Mouse (Mus musculus): ENCODE results near the gene Arhgef15. TPM values are rescaled to one million over a fixed set of nuclear protein-coding genes. Genes with fewer than 3 reads are reported as not detected.
"Not testable (repeated sequence)": the region's sequence is repeated elsewhere in the genome, so short reads cannot be mapped to it uniquely, and the experiment has no call there.

Gene Arhgef15
- total RNA-seq, 2 experiments from 2014 or later = 5.8 to 9.7 TPM

- no peak for DNase-seq (ENCODE audit: low spot score)
These were observed 9.3 kb upstream of the Arhgef15 start for GRCm38 (mm10) chr11:68966554-68966953.

- DNase-seq (ENCODE audit: low spot score) = peak; percentile 68
These were observed 8.6 kb upstream of the Arhgef15 start for GRCm38 (mm10) chr11:68965845-68966244.

GRCm38 (mm10) chr11:68965050-68965449 is 7.8 kb upstream of the Arhgef15 start:
- no peak for DNase-seq (ENCODE audit: low spot score)

GRCm38 (mm10) chr11:68963405-68963804 is 6.1 kb upstream of the Arhgef15 start:
- DNase-seq (ENCODE audit: low spot score) = no peak

- DNase-seq (ENCODE audit: low spot score) = not testable (repeated sequence)
These were observed 4.9 kb upstream of the Arhgef15 start for GRCm38 (mm10) chr11:68962159-68962558.

- DNase-seq (ENCODE audit: low spot score) = no peak
These were observed 4.3 kb upstream of the Arhgef15 start for GRCm38 (mm10) chr11:68961596-68961995.

GRCm38 (mm10) chr11:68957971-68958370 is 691 bp upstream of the Arhgef15 start:
- DNase-seq (ENCODE audit: low spot score) = no peak

GRCm38 (mm10) chr11:68956697-68957096 is 583 bp downstream of the Arhgef15 start:
- DNase-seq (ENCODE audit: low spot score) = no peak

GRCm38 (mm10) chr11:68956107-68956506 is 1.2 kb downstream of the Arhgef15 start:
- no peak for DNase-seq (ENCODE audit: low spot score)

- DNase-seq (ENCODE audit: low spot score) = no peak
These were observed 1.8 kb downstream of the Arhgef15 start for GRCm38 (mm10) chr11:68955473-68955872.

GRCm38 (mm10) chr11:68954408-68954807 is 2.9 kb downstream of the Arhgef15 start:
- no peak for DNase-seq (ENCODE audit: low spot score)

GRCm38 (mm10) chr11:68953903-68954302 is 3.4 kb downstream of the Arhgef15 start:
- DNase-seq (ENCODE audit: low spot score) = no peak

GRCm38 (mm10) chr11:68947542-68947993 is 9.7 kb downstream of the Arhgef15 start:
- no peak for DNase-seq (ENCODE audit: low spot score)

GRCm38 (mm10) chr11:68946806-68947440 is 10.4 kb downstream of the Arhgef15 start:
- no peak for DNase-seq (ENCODE audit: low spot score)

GRCm38 (mm10) chr11:68946001-68946400 is 11.3 kb downstream of the Arhgef15 start:
- no peak for DNase-seq (ENCODE audit: low spot score)

GRCm38 (mm10) chr11:68945245-68945644 is 12.0 kb downstream of the Arhgef15 start:
- no peak for DNase-seq (ENCODE audit: low spot score)

GRCm38 (mm10) chr11:68942731-68943130 is 14.5 kb downstream of the Arhgef15 start:
- no peak for DNase-seq (ENCODE audit: low spot score)

GRCm38 (mm10) chr11:68940516-68940915 is 16.8 kb downstream of the Arhgef15 start:
- no peak for DNase-seq (ENCODE audit: low spot score)

- DNase-seq (ENCODE audit: low spot score) = peak; percentile 93
These were observed 17.6 kb downstream of the Arhgef15 start for GRCm38 (mm10) chr11:68939451-68940304.

- not testable (repeated sequence) for DNase-seq (ENCODE audit: low spot score)
These were observed 20.3 kb downstream of the Arhgef15 start for GRCm38 (mm10) chr11:68936951-68937350.

- DNase-seq (ENCODE audit: low spot score) = no peak
These were observed 23.3 kb downstream of the Arhgef15 start for GRCm38 (mm10) chr11:68933885-68934507.

GRCm38 (mm10) chr11:68929947-68930346 is 27.3 kb downstream of the Arhgef15 start:
- DNase-seq (ENCODE audit: low spot score) = no peak

Measured in gastrocnemius, adult 18-20 months (tissue).